In genomic region chr19:55768246-55768645, GRCm38 (mm10) we compare ENCODE assay signal across 13 mouse cellular contexts. TPM values are rescaled to one million over a fixed set of nuclear protein-coding genes. Genes with fewer than 3 reads are reported as not detected.
DNase-seq lines count a peak whose midpoint lies in the region; ATAC-seq and TF ChIP-seq lines count a peak whose summit lies in the region.
"Had no signal": no experiment of that assay in that cellular context is flagged by ENCODE, and none has a peak within 500 bp of the region (broad histone marks: within the 10 kb centered on the region; RNA-seq: fewer than 3 reads in every experiment).

No protein-coding gene starts in this region.

- no peak for TF ChIP-seq CTCF in gastrocnemius, adult 2 months (IDR thresholded peaks at IDR 0.05)

- intact Hi-C loops in gastrocnemius, adult 2 months (cut with DNase I): no loop called here

- H3K9me3 ChIP-seq in kidney, embryonic 14.5 days (ENCODE audit: control insufficient read depth, low read length): no peaks in the 10 kb centered on the region
- H3K9me3 ChIP-seq in embryonic facial prominence, embryonic 12.5 days: no peaks in the 10 kb centered on the region
- H3K9me3 ChIP-seq: megakaryocyte, embryonic 14.5 days had no signal

- 19% methylated on average over 11 of the region's 11 CpGs for WGBS in kidney, embryonic 14.5 days
- 22% methylated on average over 11 of the region's 11 CpGs for WGBS in embryonic facial prominence, embryonic 12.5 days

- peaks cover 22% of the 10 kb centered on the region for H3K4me1 ChIP-seq in kidney, embryonic 14.5 days (ENCODE audit: control insufficient read depth, insufficient read depth, low read length)
- peaks cover 69% of the 10 kb centered on the region for H3K4me1 ChIP-seq in embryonic facial prominence, embryonic 12.5 days

- H3K36me3 ChIP-seq in kidney, embryonic 14.5 days (ENCODE audit: control insufficient read depth, insufficient read depth, low read length): no peaks in the 10 kb centered on the region
- no peaks in the 10 kb centered on the region for H3K36me3 ChIP-seq in embryonic facial prominence, embryonic 12.5 days
- no peaks in the 10 kb centered on the region for H3K36me3 ChIP-seq in splenic B cell, adult 2 months (ENCODE audit: control insufficient read depth, insufficient read depth, low read length, poor library complexity, severe bottlenecking)

- H3K4me2 ChIP-seq in kidney, embryonic 14.5 days (replicated peaks; ENCODE audit: low read depth, low read length): peak overlapping the region; percentile 8; the same call in 1 of the 2 replicates
- peak overlapping the region; percentile 24 for H3K4me2 ChIP-seq in embryonic facial prominence, embryonic 12.5 days (replicated peaks)

- no peaks in the 10 kb centered on the region for H3K27me3 ChIP-seq in kidney, embryonic 14.5 days (ENCODE audit: control insufficient read depth, insufficient read depth, low read length)
- H3K27me3 ChIP-seq in embryonic facial prominence, embryonic 12.5 days: no peaks in the 10 kb centered on the region
- no peaks in the 10 kb centered on the region for H3K27me3 ChIP-seq in splenic B cell, adult 2 months (ENCODE audit: control insufficient read depth, insufficient read depth, low read length, poor library complexity, severe bottlenecking)

- no peak for DNase-seq in gastrocnemius, adult 2 months
- no peak for DNase-seq in gastrocnemius, postnatal 25 days
- no peak for DNase-seq in kidney, postnatal 10 days
- DNase-seq in splenic B cell, adult 2 months (ENCODE audit: low read depth, low spot score): peak; percentile 49
- no peak for DNase-seq in embryo, embryonic 9.5 days (ENCODE audit: extremely low spot score)
- no peak for DNase-seq in lung, postnatal 36 days
- DNase-seq: cerebellum, postnatal 36 days; kidney, postnatal 14 days; liver, postnatal 0 days had no signal

- no peak for ATAC-seq in kidney, embryonic 14.5 days (ENCODE audit: low FRiP score, low TSS enrichment)
- ATAC-seq in embryonic facial prominence, embryonic 12.5 days (ENCODE audit: insufficient number of reproducible peaks, insufficient read depth, low FRiP score, low TSS enrichment): no peak
- ATAC-seq: activated CD4-positive, CD25-positive, alpha-beta regulatory T cell, adult 4 months; liver, postnatal 0 days had no signal

- H3K9ac ChIP-seq in kidney, embryonic 14.5 days (ENCODE audit: low read depth, low read length): no peak overlapping the region
- H3K9ac ChIP-seq in embryonic facial prominence, embryonic 12.5 days: no peak overlapping the region
- H3K9ac ChIP-seq: liver, postnatal 0 days had no signal

- H3K4me3 ChIP-seq in gastrocnemius, adult 2 months: peak overlapping the region; percentile 30; the same call in 1 of the 2 replicates
- no peak overlapping the region for H3K4me3 ChIP-seq in kidney, embryonic 14.5 days (ENCODE audit: low read length)
- no peak overlapping the region for H3K4me3 ChIP-seq in embryonic facial prominence, embryonic 12.5 days
- H3K4me3 ChIP-seq: megakaryocyte, embryonic 14.5 days had no signal

- H3K27ac ChIP-seq in gastrocnemius, adult 2 months: peak overlapping the region; percentile 61
- H3K27ac ChIP-seq in kidney, embryonic 14.5 days (ENCODE audit: low read depth, low read length): no peak overlapping the region
- H3K27ac ChIP-seq in embryonic facial prominence, embryonic 12.5 days: 0 out of 2 replicates have a peak overlapping the region, but pooled peaks have one; percentile 26

RNA-seq across cellular contexts. Expression of gene Tcf7l2, which starts 26.6 kb away (rescaled TPM):
- total RNA-seq in gastrocnemius, adult 2 months (2021): 10 to 100 TPM; 10.3 to 11.0 TPM
- total RNA-seq in gastrocnemius, postnatal 25 days (2021): 1 to 10 TPM; 7.8 to 8.8 TPM
- 65.8 and 80.8 TPM in 2 replicates for polyA plus RNA-seq in kidney, embryonic 14.5 days (2014; fragmentation: Nextera tagmentation; extraction: Ambion mirVana)
- polyA plus RNA-seq in embryonic facial prominence, embryonic 12.5 days (2016; fragmentation: Nextera tagmentation; extraction: Ambion mirVana): 137 and 148 TPM in 2 replicates
